Mouse (Mus musculus) intestine, embryonic 14.5 days (tissue): ENCODE measurements around the gene Gm42372. TPM values are rescaled to one million over a fixed set of nuclear protein-coding genes. Genes with fewer than 3 reads are reported as not detected.

Source experiments
- ATAC-seq: fragments of 200-750 bp; cut with Nextera tagmentation; replicated peaks from 2 replicates; pipeline ENCODE4 v1.8.0; 2017; ENCODE audit warnings: low read depth, moderate number of reproducible peaks, moderate TSS enrichment, moderate library complexity; ENCODE audit not compliant: low FRiP score, low TSS enrichment
- DNase-seq: peaks from one replicate; pipeline ENCODE4 v3.0.0-alpha.2; 2018; ENCODE audit warnings: low spot score
- H3K27ac ChIP-seq: fragments of 300-500 bp; sonication (generic); 2 replicates; pipeline ENCODE4 v1.5.1; 2014; ENCODE audit warnings: low read depth, mild to moderate bottlenecking, control low read depth
- H3K27me3 ChIP-seq: fragments of 300-500 bp; sonication (generic); replicated peaks from 2 replicates; pipeline ENCODE4 v1.6.1; 2014; ENCODE audit warnings: low read length, control low read depth; ENCODE audit not compliant: control insufficient read depth, insufficient read depth
- H3K36me3 ChIP-seq: fragments of 300-500 bp; sonication (generic); 2 replicates; pipeline ENCODE4 v1.6.1; 2014; ENCODE audit warnings: low read length, control low read depth; ENCODE audit not compliant: control insufficient read depth, insufficient read depth
- H3K4me1 ChIP-seq: fragments of 300-500 bp; sonication (generic); replicated peaks from 2 replicates; pipeline ENCODE4 v1.6.1; 2014; ENCODE audit warnings: low read length, control low read depth, mixed read lengths; ENCODE audit not compliant: control insufficient read depth, insufficient read depth
- H3K4me2 ChIP-seq: fragments of 300-500 bp; sonication (generic); 2 replicates; pipeline ENCODE4 v1.6.1; 2014; ENCODE audit warnings: low read length
- H3K4me3 ChIP-seq: fragments of 300-500 bp; sonication (generic); 2 replicates; pipeline ENCODE4 v1.5.1; 2014; ENCODE audit warnings: low read depth, low read length, control low read depth, mixed read lengths
- H3K9ac ChIP-seq: fragments of 300-500 bp; sonication (generic); 2 replicates; pipeline ENCODE4 v1.6.1; 2014; ENCODE audit warnings: mild to moderate bottlenecking, low read length
- H3K9me3 ChIP-seq: fragments of 300-500 bp; sonication (generic); 2 replicates; pipeline ENCODE4 v1.6.1; 2016; ENCODE audit warnings: low read length, control low read depth; ENCODE audit not compliant: control insufficient read depth
- WGBS: fragments of 180-500 bp; shearing (Covaris S2); extraction: QIAGEN DNeasy Blood & Tissue Kit; methylation state at CpG from one replicate; pipeline ENCODE4 v1.1.7; 2014; 5-methylcytosine and 5-hydroxymethylcytosine counted together
- polyA plus RNA-seq: library from polyadenylated mRNA; unstranded; fragments of >200 nt; fragmentation: Nextera tagmentation; extraction: Ambion mirVana; gene quantifications from 2 replicates; pipeline ENCODE4 v1.2.1, GENCODE M21; 2014

Gm42372 gene
- polyA plus RNA-seq, 1 experiment from 2014 or later, result 0.51 TPM

DNA sequence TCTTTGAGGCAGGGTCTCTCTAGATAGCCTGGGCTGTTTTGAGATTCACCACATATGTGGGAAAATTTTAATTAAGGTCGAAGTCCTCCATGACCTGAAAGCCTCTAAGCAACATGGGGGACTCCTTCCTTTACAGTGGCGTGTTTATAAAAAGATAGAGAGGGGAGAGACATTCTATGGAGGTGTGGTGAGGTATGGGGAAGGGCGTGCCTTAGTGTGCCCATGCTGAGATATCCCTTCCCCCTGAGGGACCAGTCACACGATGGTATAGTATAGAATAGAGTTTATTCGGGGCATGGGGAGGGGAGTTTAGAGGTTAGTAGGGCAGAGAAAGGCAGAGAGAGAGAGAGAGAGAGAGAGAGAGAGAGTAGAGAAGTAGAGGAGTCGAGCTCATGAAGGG, 4.7 kb upstream of the Gm42372 start:
- DNase-seq (no peak), ATAC-seq (no peak)

DNA sequence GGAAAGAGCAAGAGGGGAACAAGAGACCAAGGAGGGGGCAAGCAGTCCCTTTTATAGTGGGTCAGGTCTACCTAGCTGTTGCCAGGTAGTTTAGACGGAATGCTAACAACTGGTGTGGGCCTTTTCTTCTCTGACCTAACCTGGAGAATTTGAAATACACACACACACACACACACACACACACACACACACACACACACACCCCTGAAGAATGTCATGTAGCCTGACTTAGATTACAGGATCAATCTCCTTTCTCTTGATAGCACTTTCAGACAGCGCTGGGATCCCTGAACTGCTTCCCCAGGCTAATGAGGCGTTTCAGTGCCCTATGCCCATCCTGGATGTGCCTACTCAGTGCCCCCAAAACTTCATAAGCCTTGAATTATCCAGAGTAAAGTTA, 4.3 kb upstream of the Gm42372 start:
- H3K4me1 ChIP-seq, result peaks cover 13% of the 10 kb centered on the region
- WGBS, result 95% methylated on average over 3 of the region's 3 CpGs
- no peak for ATAC-seq

More for the DNA sequence above, 4.7 kb upstream of the Gm42372 start:
- Histone ChIP-seq H3K27ac (no peak overlapping the region), H3K4me2 (no peak overlapping the region), H3K27me3 (no peaks in the 10 kb centered on the region), H3K4me3 (no peak overlapping the region), H3K9ac (no peak overlapping the region), H3K4me1 (peaks cover 13% of the 10 kb centered on the region), H3K36me3 (no peaks in the 10 kb centered on the region), H3K9me3 (no peaks in the 10 kb centered on the region)
- WGBS, result 78% methylated on average over 6 of the region's 6 CpGs

DNA sequence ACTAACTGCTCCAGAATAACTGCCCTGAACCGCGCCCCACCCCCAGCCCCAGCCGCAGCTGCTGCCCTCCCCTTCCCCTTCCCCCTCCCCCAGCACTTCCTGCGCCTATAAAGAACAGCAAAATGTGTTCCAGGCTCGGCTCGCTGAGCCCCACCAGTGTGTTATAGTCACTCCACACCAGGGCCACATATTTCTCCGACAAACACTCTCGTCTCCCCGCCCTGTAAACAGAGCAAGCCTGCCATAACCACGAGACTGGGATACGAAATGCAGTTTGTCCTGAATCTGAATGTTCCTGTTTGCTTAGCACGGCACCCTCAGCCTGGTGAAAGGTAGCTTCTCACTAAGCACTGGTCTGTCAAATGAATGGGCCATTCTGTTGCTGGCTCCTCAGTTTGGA, 2.5 kb upstream of the Gm42372 start:
- DNase-seq, result peak; percentile 68
- no peaks in the 10 kb centered on the region for H3K27me3 ChIP-seq
- peak overlapping the region; percentile 18; the same call in 1 of the 2 replicates for H3K4me3 ChIP-seq
- WGBS, result 3% methylated on average over 12 of the region's 12 CpGs
- H3K4me2 ChIP-seq, result peak overlapping the region; percentile 50
- H3K27ac ChIP-seq, result peak overlapping the region; percentile 77
- H3K9ac ChIP-seq, result 0 out of 2 replicates have a peak overlapping the region, but pooled peaks have one; percentile 22
- H3K9me3 ChIP-seq, result no peaks in the 10 kb centered on the region
- peak; percentile 57; the same call in 1 of the 2 replicates for ATAC-seq
- H3K36me3 ChIP-seq, result no peaks in the 10 kb centered on the region
- peaks cover 13% of the 10 kb centered on the region for H3K4me1 ChIP-seq

More for the DNA sequence above, 4.3 kb upstream of the Gm42372 start:
- H3K27me3 ChIP-seq, result no peaks in the 10 kb centered on the region
- no peak overlapping the region for H3K4me2 ChIP-seq
- no peak overlapping the region for H3K9ac ChIP-seq
- H3K36me3 ChIP-seq, result no peaks in the 10 kb centered on the region
- H3K27ac ChIP-seq, result no peak overlapping the region
- no peak overlapping the region for H3K4me3 ChIP-seq
- H3K9me3 ChIP-seq, result no peaks in the 10 kb centered on the region
- DNase-seq, result no peak

DNA sequence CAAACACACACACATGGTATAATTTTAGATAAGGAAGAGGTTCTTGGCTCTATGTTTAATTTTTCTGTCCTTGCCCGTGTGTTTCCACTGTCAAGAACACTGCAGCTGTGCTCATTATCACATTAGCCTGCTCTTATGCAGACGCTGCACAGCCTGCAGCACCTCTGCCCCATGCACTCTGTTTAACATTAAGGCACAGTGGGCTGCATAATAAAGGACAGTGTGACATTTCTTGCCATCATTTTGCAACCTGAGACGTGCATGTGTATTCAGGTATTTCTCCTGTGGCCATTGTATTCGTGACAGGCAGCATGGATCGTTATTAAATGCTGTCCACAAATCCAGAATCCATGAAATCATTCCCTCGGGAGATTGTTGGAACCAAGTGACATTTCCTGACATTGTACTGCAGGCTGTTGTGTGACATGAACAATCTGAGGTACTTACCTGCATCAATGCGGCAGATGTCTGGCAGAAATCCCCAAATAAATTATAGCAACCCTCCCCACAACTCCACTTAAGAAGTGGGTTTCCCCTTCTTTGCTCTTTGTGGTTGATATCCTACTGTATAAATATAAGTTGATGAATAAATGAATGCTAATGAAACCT, 4.8 kb downstream of the Gm42372 start:
- Histone ChIP-seq H3K27ac (peak overlapping the region; percentile 44), H3K4me2 (no peak overlapping the region), H3K36me3 (no peaks in the 10 kb centered on the region), H3K9ac (no peak overlapping the region), H3K4me3 (no peak overlapping the region), H3K4me1 (peaks cover 42% of the 10 kb centered on the region), H3K9me3 (no peaks in the 10 kb centered on the region), H3K27me3 (no peaks in the 10 kb centered on the region)
- DNase-seq, result no peak
- 44% methylated on average over 7 of the region's 7 CpGs for WGBS
- ATAC-seq, result no peak

DNA sequence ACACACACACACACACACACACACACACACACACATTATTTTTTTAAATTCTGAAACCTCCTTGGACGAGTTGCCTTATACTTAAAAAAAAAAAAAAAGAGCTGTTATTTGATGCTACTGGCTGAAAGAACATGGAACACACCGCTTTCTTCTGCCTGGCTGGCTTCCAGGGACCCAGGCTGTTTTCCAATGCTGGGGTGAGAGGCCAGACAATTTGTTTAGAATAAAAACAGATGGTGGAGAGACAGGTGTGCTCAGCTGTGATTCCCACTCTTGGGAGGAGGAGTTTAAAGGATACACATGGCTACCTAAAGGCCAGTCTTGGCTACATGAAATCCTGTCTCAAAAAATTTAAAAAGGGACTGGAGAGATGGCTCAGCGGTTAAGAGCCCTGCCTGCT, 5.5 kb downstream of the Gm42372 start:
- H3K4me3 ChIP-seq, result no peak overlapping the region
- no peak overlapping the region for H3K9ac ChIP-seq
- DNase-seq (peak; percentile 81), ATAC-seq (no peak)
- 33% methylated on average over 3 of the region's 3 CpGs for WGBS
- no peaks in the 10 kb centered on the region for H3K27me3 ChIP-seq
- H3K4me2 ChIP-seq, result no peak overlapping the region
- no peaks in the 10 kb centered on the region for H3K9me3 ChIP-seq
- peak overlapping the region; percentile 44; the same call in 1 of the 2 replicates for H3K27ac ChIP-seq
- peaks cover 42% of the 10 kb centered on the region for H3K4me1 ChIP-seq
- no peaks in the 10 kb centered on the region for H3K36me3 ChIP-seq

DNA sequence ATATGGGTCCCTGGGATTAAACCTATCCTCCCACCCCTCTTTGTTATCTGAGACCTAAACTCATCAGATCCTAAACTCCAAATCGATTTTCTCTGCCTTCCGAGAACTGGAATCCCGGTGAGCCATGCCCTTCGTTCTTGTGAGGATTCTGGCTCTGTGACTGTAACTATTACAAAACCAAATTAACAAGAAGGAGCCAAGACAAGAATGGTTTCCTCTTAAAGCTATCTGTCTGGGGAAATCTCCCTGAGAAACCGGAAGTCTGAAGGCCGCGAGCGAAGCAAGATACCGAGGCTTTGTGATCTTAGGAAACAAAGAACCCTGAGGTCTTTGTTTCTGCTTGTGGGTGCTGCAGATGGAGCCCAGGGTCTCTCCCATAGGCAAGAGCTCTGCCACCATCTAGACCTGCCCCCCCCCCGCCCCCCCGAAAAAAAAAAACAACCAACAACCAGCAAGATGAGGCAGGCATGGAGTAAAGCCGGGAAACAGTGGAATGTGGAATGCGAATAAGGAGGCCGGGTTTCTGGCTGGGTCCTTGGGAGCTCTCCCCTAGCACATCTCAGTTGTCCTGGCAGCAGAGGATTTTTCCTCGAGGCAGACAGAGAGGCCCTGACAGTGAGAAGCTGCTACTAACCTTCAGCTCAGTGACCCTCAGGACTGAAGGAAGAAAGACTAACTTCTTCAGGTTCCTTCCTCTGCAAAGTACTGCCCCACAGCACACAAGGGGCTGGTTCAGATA, 7.3 kb downstream of the Gm42372 start:
- H3K4me2 ChIP-seq, result peak overlapping the region; percentile 6
- ATAC-seq (no peak), DNase-seq (no peak)
- H3K27me3 ChIP-seq, result no peaks in the 10 kb centered on the region
- 25% methylated on average over 15 of the region's 15 CpGs for WGBS
- no peaks in the 10 kb centered on the region for H3K9me3 ChIP-seq
- no peak overlapping the region for H3K4me3 ChIP-seq
- peak overlapping the region; percentile 97 for H3K27ac ChIP-seq
- no peaks in the 10 kb centered on the region for H3K36me3 ChIP-seq
- no peak overlapping the region for H3K9ac ChIP-seq
- H3K4me1 ChIP-seq, result peaks cover 46% of the 10 kb centered on the region

DNA sequence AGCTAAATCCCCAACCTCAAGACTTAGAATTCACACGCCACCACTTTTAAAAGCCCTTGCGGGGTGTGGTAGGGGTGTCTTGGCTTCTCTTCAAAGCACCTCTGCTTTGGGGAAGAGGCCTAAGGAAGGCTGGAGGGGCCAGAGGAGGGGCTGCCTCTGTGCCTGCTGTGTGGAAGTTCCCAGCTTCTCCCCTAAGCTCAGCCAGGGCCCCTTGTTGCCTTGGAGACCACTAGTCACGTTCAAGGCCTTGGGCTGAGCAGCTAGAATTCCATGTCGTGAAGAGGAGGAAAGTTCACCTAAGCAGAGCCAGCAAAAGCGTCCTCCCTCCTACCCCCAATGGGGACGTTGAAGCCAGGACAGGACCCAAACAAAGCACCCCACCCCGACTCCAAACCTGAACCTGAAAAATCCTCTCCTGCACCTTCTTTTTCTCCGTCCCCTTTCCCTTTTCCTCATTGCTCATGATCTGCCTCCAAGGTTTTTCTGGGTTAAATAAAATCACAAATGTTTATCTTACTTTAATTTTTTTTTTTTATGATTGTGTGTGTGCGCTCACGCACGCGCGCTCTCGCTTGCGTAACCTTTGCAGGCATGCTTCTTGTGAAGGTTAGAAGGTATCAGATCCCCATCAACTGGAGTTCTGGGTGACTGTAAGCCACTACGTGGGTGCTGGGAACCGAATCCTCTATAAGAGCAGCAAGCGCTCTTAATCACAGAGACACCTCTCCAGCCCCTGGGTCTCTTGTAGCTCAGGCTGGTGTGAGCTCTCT, 9.0 kb downstream of the Gm42372 start:
- peaks cover 61% of the 10 kb centered on the region for H3K4me1 ChIP-seq
- WGBS, result 29% methylated on average over 18 of the region's 18 CpGs
- H3K4me3 ChIP-seq, result 0 out of 2 replicates have a peak overlapping the region, but pooled peaks have one; percentile 9

DNA sequence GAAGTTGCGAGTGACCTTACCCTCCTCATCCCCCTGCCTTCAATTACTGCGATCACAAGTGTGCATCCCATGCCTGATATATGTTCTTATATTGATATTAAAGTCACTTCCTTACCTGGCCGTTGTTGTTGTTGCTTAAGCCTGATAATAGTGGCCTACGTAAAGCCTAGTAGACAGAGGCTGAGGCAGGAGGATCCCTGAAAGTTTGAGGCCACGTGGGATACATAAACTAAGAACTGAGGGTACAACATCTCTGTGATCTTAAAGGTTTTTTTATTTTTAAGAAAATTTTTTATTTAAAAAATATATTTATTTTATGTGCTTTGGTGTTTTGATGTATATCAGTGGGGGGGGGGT, 9.5 kb downstream of the Gm42372 start, which contains the start of gene Ccdc8:
Gene Ccdc8, plus strand, starts transcription at position 258 of the 357 bp plus-strand sequence.
- H3K4me1 ChIP-seq, result peaks cover 63% of the 10 kb centered on the region
- H3K9me3 ChIP-seq, result no peaks in the 10 kb centered on the region
- peak within 1 kb of the TSS; percentile 93 for H3K4me3 ChIP-seq
- peak within 1 kb of the TSS; percentile 29; the same call in 1 of the 2 replicates for H3K9ac ChIP-seq
- peaks cover 14% of the 10 kb centered on the region for H3K36me3 ChIP-seq
- WGBS, result 92% methylated on average over 5 of the region's 5 CpGs
- H3K27me3 ChIP-seq, result no peaks in the 10 kb centered on the region
- DNase-seq, result no peak
- peak within 1 kb of the TSS; percentile 97 for H3K27ac ChIP-seq
- peak within 1 kb of the TSS; percentile 91 for H3K4me2 ChIP-seq
- no peak for ATAC-seq

More for the DNA sequence above, 9.0 kb downstream of the Gm42372 start:
- Histone ChIP-seq H3K9me3 (no peaks in the 10 kb centered on the region), H3K4me2 (peak overlapping the region; percentile 37), H3K9ac (peak overlapping the region; percentile 29; the same call in 1 of the 2 replicates), H3K36me3 (peaks cover 9% of the 10 kb centered on the region; the same call in 1 of the 2 replicates), H3K27ac (peak overlapping the region; percentile 97), H3K27me3 (no peaks in the 10 kb centered on the region)
- ATAC-seq (peak; percentile 76), DNase-seq (peak; percentile 90)
